Mouse (Mus musculus) E14TG2a.4 (cell line): ENCODE data around the gene Gm10722.
"Not testable (repeated sequence)": the region's sequence is repeated elsewhere in the genome, so short reads cannot be mapped to it uniquely, and the experiment has no call there.

ENCODE experiments used
- H3K27me3 ChIP-seq: 2 replicates; pipeline ENCODE4 v1.6.1; 2014; ENCODE audit warnings: low read length, control low read depth; ENCODE audit not compliant: insufficient read depth
- H3K36me3 ChIP-seq: 2 replicates; pipeline ENCODE4 v1.6.1; 2014; ENCODE audit warnings: low read length, control low read depth; ENCODE audit not compliant: insufficient read depth
- H3K4me1 ChIP-seq: replicated peaks from 2 replicates; pipeline ENCODE4 v1.6.1; 2014; ENCODE audit warnings: low read depth, low read length, control low read depth
- H3K4me3 ChIP-seq: replicated peaks from 2 replicates; pipeline ENCODE4 v1.5.1; 2014; ENCODE audit warnings: mild to moderate bottlenecking, low read length
- H3K9me3 ChIP-seq: 2 replicates; pipeline ENCODE4 v1.6.1; 2014; ENCODE audit warnings: low read length, control low read depth
- NANOG ChIP-seq: IDR thresholded peaks from 2 replicates; pipeline ENCODE4 v1.6.1; 2014; ENCODE audit warnings: borderline replicate concordance, low read length, mixed read lengths

Gene Gm10722

GRCm38 (mm10) chr9:3000445-3000972 is at the start of gene Gm10722:
Gene Gm10722, plus strand, starts transcription at chr9:3000922.
- H3K4me1 ChIP-seq, H3K27me3 ChIP-seq, H3K9me3 ChIP-seq: not testable (repeated sequence)

GRCm38 (mm10) chr9:3001006-3001405 is 284 bp downstream of the Gm10722 start:
- not testable (repeated sequence) for H3K36me3 ChIP-seq, H3K27me3 ChIP-seq, H3K9me3 ChIP-seq, H3K4me1 ChIP-seq, H3K4me3 ChIP-seq

More at GRCm38 (mm10) chr9:3000445-3000972, at the start of gene Gm10722:
- H3K36me3 ChIP-seq, H3K4me3 ChIP-seq: not testable (repeated sequence)

GRCm38 (mm10) chr9:3001948-3002659 is 1.4 kb downstream of the Gm10722 start:
- not testable (repeated sequence) for H3K27me3 ChIP-seq, H3K4me1 ChIP-seq, H3K36me3 ChIP-seq, H3K9me3 ChIP-seq, H3K4me3 ChIP-seq
- TF ChIP-seq NANOG: 0 out of 2 replicates have a peak, but pooled peaks have one; percentile 21

GRCm38 (mm10) chr9:3002794-3003396 is 2.2 kb downstream of the Gm10722 start, which contains the start of gene Gm11168:
Gene Gm11168, plus strand, starts transcription at chr9:3003346.
- not testable (repeated sequence) for H3K36me3 ChIP-seq, H3K27me3 ChIP-seq, H3K4me3 ChIP-seq, H3K9me3 ChIP-seq, H3K4me1 ChIP-seq

GRCm38 (mm10) chr9:3006179-3006578 is 5.5 kb downstream of the Gm10722 start:
- H3K27me3 ChIP-seq, H3K4me1 ChIP-seq, H3K36me3 ChIP-seq, H3K4me3 ChIP-seq, H3K9me3 ChIP-seq: not testable (repeated sequence)

GRCm38 (mm10) chr9:3006636-3007035 is 5.9 kb downstream of the Gm10722 start:
- not testable (repeated sequence) for H3K4me1 ChIP-seq, H3K27me3 ChIP-seq, H3K4me3 ChIP-seq, H3K36me3 ChIP-seq, H3K9me3 ChIP-seq

- not testable (repeated sequence) for H3K4me3 ChIP-seq, H3K27me3 ChIP-seq, H3K4me1 ChIP-seq, H3K9me3 ChIP-seq, H3K36me3 ChIP-seq
Measured at GRCm38 (mm10) chr9:3007272-3007671, 6.5 kb downstream of the Gm10722 start.

- H3K36me3 ChIP-seq, H3K9me3 ChIP-seq, H3K4me1 ChIP-seq, H3K27me3 ChIP-seq, H3K4me3 ChIP-seq: not testable (repeated sequence)
Measured at GRCm38 (mm10) chr9:3009331-3009730, 8.6 kb downstream of the Gm10722 start.

- H3K27me3 ChIP-seq, H3K4me3 ChIP-seq, H3K4me1 ChIP-seq, H3K36me3 ChIP-seq, H3K9me3 ChIP-seq: not testable (repeated sequence)
Measured at GRCm38 (mm10) chr9:3012054-3012621, 11.4 kb downstream of the Gm10722 start.

- H3K4me1 ChIP-seq, H3K27me3 ChIP-seq, H3K36me3 ChIP-seq, H3K9me3 ChIP-seq, H3K4me3 ChIP-seq: not testable (repeated sequence)
Measured at GRCm38 (mm10) chr9:3012733-3013279, 12.1 kb downstream of the Gm10722 start, which contains the start of gene Gm10721. Gene Gm10721, plus strand, starts transcription at chr9:3013140.

GRCm38 (mm10) chr9:3015354-3015753 is 14.6 kb downstream of the Gm10722 start, which contains the start of gene Gm10720:
Gene Gm10720, plus strand, starts transcription at chr9:3015654.
- H3K36me3 ChIP-seq, H3K4me1 ChIP-seq, H3K27me3 ChIP-seq, H3K9me3 ChIP-seq, H3K4me3 ChIP-seq: not testable (repeated sequence)

GRCm38 (mm10) chr9:3015896-3016295 is 15.2 kb downstream of the Gm10722 start:
- not testable (repeated sequence) for H3K9me3 ChIP-seq, H3K27me3 ChIP-seq, H3K4me1 ChIP-seq, H3K36me3 ChIP-seq, H3K4me3 ChIP-seq

- H3K4me3 ChIP-seq, H3K36me3 ChIP-seq, H3K4me1 ChIP-seq, H3K9me3 ChIP-seq, H3K27me3 ChIP-seq: not testable (repeated sequence)
Measured at GRCm38 (mm10) chr9:3017108-3017507, 16.4 kb downstream of the Gm10722 start, which contains the start of gene Gm10719. Gene Gm10719, plus strand, starts transcription at chr9:3017408.

- H3K27me3 ChIP-seq, H3K4me1 ChIP-seq, H3K4me3 ChIP-seq, H3K36me3 ChIP-seq, H3K9me3 ChIP-seq: not testable (repeated sequence)
Measured at GRCm38 (mm10) chr9:3018944-3019343, 18.2 kb downstream of the Gm10722 start.
